Mouse (Mus musculus) kidney, embryonic 15.5 days (tissue): ENCODE results near the gene Olfr18. TPM values are rescaled to one million over a fixed set of nuclear protein-coding genes. Genes with fewer than 3 reads are reported as not detected.
"Not testable (repeated sequence)": the region's sequence is repeated elsewhere in the genome, so short reads cannot be mapped to it uniquely, and the experiment has no call there.

Experiments
- ATAC-seq: fragments of 200-750 bp; cut with Nextera tagmentation; replicated peaks from 2 replicates; pipeline ENCODE4 v1.8.0; 2017; ENCODE audit warnings: moderate TSS enrichment; ENCODE audit not compliant: low FRiP score
- H3K27ac ChIP-seq: fragments of 300-500 bp; sonication (generic); 2 replicates; pipeline ENCODE4 v1.5.1; 2015; ENCODE audit warnings: mild to moderate bottlenecking, inconsistent platforms
- H3K27me3 ChIP-seq: fragments of 300-500 bp; sonication (generic); 2 replicates; pipeline ENCODE4 v1.6.1; 2015; ENCODE audit warnings: inconsistent platforms
- H3K36me3 ChIP-seq: fragments of 300-500 bp; sonication (generic); 2 replicates; pipeline ENCODE4 v1.6.1; 2015; ENCODE audit warnings: inconsistent platforms
- H3K4me1 ChIP-seq: fragments of 300-500 bp; sonication (generic); 2 replicates; pipeline ENCODE4 v1.6.1; 2015; ENCODE audit warnings: inconsistent platforms
- H3K4me2 ChIP-seq: fragments of 300-500 bp; sonication (generic); 2 replicates; pipeline ENCODE4 v1.6.1; 2015; ENCODE audit warnings: moderate library complexity, mild to moderate bottlenecking, inconsistent platforms
- H3K4me3 ChIP-seq: fragments of 300-500 bp; sonication (generic); replicated peaks from 2 replicates; pipeline ENCODE4 v1.5.1; 2015; ENCODE audit warnings: mild to moderate bottlenecking, inconsistent platforms
- H3K9ac ChIP-seq: fragments of 300-500 bp; sonication (generic); 2 replicates; pipeline ENCODE4 v1.6.1; 2015; ENCODE audit warnings: mild to moderate bottlenecking, inconsistent platforms
- H3K9me3 ChIP-seq: fragments of 300-500 bp; sonication (generic); replicated peaks from 2 replicates; pipeline ENCODE4 v1.6.1; 2016; ENCODE audit warnings: inconsistent platforms
- WGBS: fragments of 180-500 bp; shearing (Covaris S2); methylation state at CpG from one replicate; pipeline ENCODE4 v1.1.7; 2015; ENCODE audit warnings: mixed read lengths; 5-methylcytosine and 5-hydroxymethylcytosine counted together
- polyA plus RNA-seq: library from polyadenylated mRNA; unstranded; fragments of >200 nt; fragmentation: Nextera tagmentation; extraction: Ambion mirVana; gene quantifications from 2 replicates; pipeline ENCODE4 v1.2.1, GENCODE M21; 2015

The Olfr18 gene
- polyA plus RNA-seq = not detected in 2 replicates

DNA sequence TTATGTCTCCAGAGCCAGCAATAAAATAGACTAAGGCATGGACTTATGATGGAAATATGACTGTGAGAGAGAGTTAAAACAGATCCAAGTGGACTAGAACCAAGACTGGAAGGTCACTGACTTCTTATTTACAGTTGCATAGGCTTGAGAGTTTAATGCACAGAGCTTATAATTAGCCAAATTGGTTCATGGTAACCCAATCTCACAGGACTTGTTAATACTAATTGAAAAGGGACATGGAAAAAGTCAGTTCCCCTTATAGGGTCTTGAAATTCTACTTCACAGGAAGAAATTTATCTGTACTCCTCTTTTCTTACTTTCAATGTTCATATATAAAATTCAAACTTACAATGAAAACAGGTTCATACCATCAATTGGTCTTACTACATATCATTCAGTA is at the start of gene Olfr18:
TSS of gene Olfr18 (minus strand) at position 101 of the 400 bp plus-strand sequence.
- Histone ChIP-seq H3K4me1 (no peaks in the 10 kb centered on the region), H3K9ac (no peak within 1 kb of the TSS), H3K9me3 (no peaks in the 10 kb centered on the region), H3K4me3 (no peak within 1 kb of the TSS), H3K4me2 (no peak within 1 kb of the TSS), H3K27ac (no peak within 1 kb of the TSS), H3K36me3 (no peaks in the 10 kb centered on the region), H3K27me3 (no peaks in the 10 kb centered on the region)
- ATAC-seq = no peak

DNA sequence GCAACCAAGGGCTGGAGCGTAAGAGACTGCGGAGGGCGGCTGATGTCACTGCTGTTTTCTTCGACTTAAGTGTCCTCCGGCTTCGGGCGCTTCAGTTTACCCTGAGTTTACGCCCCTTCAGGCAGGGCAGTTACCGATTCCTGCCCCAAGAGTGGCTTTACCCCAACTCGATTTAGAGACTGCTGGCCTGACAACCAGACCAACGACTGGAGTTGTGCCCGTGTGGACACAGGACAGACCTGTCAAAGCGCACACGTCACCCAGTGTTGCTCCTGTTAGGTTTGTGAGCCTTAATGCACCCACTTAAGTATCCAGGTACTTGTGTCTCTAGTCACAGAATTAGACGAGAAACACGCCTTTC is 49.4 kb upstream of the Olfr18 start:
- Histone ChIP-seq H3K27ac (peak overlapping the region; percentile 75), H3K4me2 (peak overlapping the region; percentile 82), H3K4me3 (peak overlapping the region; percentile 66), H3K9ac (peak overlapping the region; percentile 63), H3K27me3 (no peaks in the 10 kb centered on the region), H3K9me3 (no peaks in the 10 kb centered on the region), H3K4me1 (peaks cover 15% of the 10 kb centered on the region), H3K36me3 (no peaks in the 10 kb centered on the region)
- peak; percentile 75 for ATAC-seq
- 16% methylated on average over 16 of the region's 16 CpGs for WGBS

DNA sequence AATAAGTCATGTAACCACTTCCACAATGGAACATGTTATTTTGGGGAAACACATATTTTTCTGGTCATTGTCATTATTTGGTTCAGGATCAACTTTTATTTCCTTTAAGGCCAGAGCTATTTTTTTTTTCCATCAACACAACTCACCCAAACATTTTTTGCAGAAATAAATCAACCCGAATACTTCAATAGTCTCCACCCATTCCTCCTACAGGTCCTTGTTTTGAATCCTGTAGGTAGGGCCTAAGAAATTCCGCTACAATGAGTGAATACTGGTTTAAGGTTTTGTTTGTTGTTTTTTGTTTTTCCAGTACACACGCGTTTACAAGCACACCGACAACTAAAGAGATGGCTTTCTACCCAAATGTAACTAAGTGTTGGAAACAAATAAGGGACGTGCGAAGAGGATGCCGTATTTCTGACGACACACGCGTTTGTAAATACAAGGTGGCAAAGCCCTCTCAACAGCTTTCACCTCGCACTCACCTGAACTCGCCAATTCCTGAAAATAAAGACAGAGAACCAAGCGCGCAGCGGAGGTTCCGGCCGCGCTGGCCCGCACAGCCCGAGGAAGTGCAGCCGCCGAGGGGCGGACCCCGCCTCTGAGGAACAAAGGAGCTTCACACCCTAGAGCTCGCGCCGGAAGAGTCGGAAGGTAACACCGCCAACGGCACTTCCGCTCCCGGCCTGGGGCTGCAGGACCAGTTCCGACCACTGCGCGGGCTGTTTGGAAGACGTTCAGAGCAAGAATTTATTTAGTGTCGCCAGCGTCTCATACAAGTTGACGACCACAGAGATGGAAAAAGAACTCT is 48.8 kb upstream of the Olfr18 start, which contains the start of gene Zfp560:
TSS of gene Zfp560 (minus strand) at position 646 of the 811 bp plus-strand sequence.
- peak; percentile 100 for ATAC-seq
- Histone ChIP-seq H3K4me3 (peak within 1 kb of the TSS; percentile 66), H3K9ac (peak within 1 kb of the TSS; percentile 63), H3K4me1 (peaks cover 15% of the 10 kb centered on the region), H3K27me3 (no peaks in the 10 kb centered on the region), H3K27ac (peak within 1 kb of the TSS; percentile 75), H3K4me2 (peak within 1 kb of the TSS; percentile 82), H3K9me3 (no peaks in the 10 kb centered on the region), H3K36me3 (no peaks in the 10 kb centered on the region)
- 3% methylated on average over 40 of the region's 40 CpGs for WGBS

DNA sequence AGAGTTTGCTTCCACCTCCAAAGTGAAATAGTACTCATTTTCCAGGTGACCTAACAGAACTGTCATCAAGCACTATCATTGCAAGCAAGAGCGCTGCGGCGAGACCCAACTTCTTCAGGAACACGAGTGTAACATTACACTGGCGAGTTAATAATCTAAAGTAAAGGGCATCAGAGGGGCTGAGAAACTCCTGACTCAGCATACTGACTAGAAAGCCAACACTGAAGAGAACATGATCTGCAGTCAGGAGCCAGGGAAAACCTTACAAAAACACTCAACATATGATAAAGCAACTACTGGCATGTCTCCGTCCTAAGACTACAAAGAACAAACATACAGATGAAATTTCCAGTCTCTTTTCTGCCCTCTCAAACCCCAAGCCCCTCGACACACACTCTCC is 47.8 kb upstream of the Olfr18 start:
- no peaks in the 10 kb centered on the region for H3K27me3 ChIP-seq
- peak overlapping the region; percentile 66 for H3K4me3 ChIP-seq
- H3K27ac ChIP-seq = no peak overlapping the region
- peaks cover 15% of the 10 kb centered on the region for H3K4me1 ChIP-seq
- WGBS = 68% methylated on average over 7 of the region's 7 CpGs
- ATAC-seq = no peak
- no peaks in the 10 kb centered on the region for H3K36me3 ChIP-seq
- H3K9me3 ChIP-seq = no peaks in the 10 kb centered on the region
- H3K9ac ChIP-seq = no peak overlapping the region
- H3K4me2 ChIP-seq = peak overlapping the region; percentile 82

DNA sequence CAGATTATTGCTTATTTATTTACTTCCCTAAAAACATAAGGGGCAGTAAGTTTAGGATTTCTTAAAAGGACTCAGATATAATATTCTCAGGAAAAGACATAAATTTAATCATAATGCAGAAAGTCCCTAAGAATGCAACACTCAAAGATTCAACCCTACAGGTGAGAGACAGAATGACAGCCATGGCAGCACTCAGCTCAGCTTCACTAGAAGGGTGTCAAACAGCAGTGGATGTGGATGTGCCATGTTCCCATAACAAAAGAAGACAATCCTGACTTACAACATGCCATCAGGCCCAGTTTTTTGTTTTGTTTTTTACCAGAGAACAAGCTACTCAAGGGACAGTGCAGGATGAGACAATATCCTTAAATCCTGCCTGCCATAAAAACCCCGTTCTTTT is 38.8 kb upstream of the Olfr18 start:
- Histone ChIP-seq H3K4me2 (no peak overlapping the region), H3K9ac (no peak overlapping the region), H3K36me3 (no peaks in the 10 kb centered on the region), H3K27me3 (no peaks in the 10 kb centered on the region), H3K4me1 (no peaks in the 10 kb centered on the region), H3K9me3 (no peaks in the 10 kb centered on the region), H3K27ac (no peak overlapping the region), H3K4me3 (no peak overlapping the region)
- ATAC-seq = no peak
- 94% methylated on average over 1 of the region's 1 CpGs for WGBS

DNA sequence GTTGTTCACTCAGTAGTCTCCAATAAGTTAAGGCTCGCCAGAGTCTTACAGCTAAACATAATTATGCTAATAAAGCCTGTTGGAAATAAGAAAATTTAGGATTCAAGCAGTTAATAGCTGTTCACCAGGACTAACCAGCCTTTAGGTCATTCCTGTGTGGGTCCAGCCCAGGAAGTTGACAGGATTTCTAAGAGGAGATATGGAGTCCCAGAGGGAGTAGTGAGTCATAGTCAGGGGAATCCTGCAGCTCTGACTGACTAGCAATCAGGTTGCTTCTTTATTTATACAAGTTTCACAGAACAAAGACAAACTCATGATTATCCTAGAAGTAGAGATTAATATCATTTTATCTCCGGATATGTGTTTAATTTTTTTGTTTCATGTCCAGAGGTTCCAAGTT is 31.4 kb upstream of the Olfr18 start:
- no peak overlapping the region for H3K4me2 ChIP-seq
- no peak overlapping the region for H3K27ac ChIP-seq
- no peak overlapping the region for H3K4me3 ChIP-seq
- no peak for ATAC-seq
- 94% methylated on average over 2 of the region's 2 CpGs for WGBS
- peaks cover 7% of the 10 kb centered on the region for H3K9me3 ChIP-seq
- H3K36me3 ChIP-seq = peaks cover 13% of the 10 kb centered on the region
- no peak overlapping the region for H3K9ac ChIP-seq
- H3K4me1 ChIP-seq = no peaks in the 10 kb centered on the region
- no peaks in the 10 kb centered on the region for H3K27me3 ChIP-seq

DNA sequence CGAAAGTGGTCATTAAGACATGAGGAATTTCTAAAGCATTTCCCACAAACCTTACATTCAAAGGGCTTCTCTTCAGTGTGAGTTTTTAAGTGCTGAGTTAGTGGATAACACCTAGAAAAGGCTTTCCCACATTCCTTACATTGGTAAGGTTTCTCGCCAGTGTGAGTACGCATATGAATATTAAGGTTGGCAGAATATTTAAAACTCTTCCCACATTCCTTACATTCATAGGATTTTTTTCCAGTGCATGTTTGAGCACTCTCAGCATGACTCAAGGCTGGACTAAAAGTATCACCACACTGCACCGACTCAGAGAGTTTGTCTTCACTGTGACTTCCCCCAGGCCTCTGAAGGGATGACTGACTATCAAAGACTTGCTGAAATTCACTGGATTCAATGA is 12.6 kb upstream of the Olfr18 start:
- Histone ChIP-seq H3K4me1 (no peaks in the 10 kb centered on the region), H3K4me3 (no peak overlapping the region), H3K9ac (no peak overlapping the region), H3K27me3 (no peaks in the 10 kb centered on the region), H3K4me2 (no peak overlapping the region), H3K36me3 (peaks cover 48% of the 10 kb centered on the region), H3K27ac (no peak overlapping the region), H3K9me3 (0 out of 2 replicates have a peak, but pooled peaks cover 3% of the 10 kb centered on the region)
- 87% methylated on average over 4 of the region's 4 CpGs for WGBS
- no peak for ATAC-seq

DNA sequence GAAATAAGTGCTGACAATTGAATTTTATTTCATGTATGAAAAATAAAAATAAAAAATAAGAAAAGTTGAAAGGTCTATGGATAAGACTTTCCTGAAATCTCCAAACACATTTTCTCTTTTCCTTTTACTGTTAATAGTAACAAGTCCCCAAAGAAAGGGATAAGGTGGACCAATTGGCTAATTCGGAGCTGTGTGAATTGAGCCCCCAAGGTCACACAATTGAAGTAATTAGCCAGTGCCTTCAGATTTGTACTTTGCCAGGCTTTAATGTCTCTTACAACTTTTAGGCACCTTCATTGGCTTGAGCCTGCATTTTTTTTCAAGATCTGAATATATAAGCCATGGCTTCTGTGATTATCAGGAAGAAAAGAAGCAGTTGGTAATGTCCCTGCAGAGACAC is 37.7 kb downstream of the Olfr18 start, which contains the start of gene Olfr873:
TSS of gene Olfr873 (plus strand) at position 301 of the 400 bp plus-strand sequence.
- Histone ChIP-seq H3K27me3 (no peaks in the 10 kb centered on the region), H3K36me3 (no peaks in the 10 kb centered on the region), H3K4me1 (no peaks in the 10 kb centered on the region), H3K9ac (no peak within 1 kb of the TSS), H3K4me3 (no peak within 1 kb of the TSS), H3K9me3 (no peaks in the 10 kb centered on the region), H3K27ac (no peak within 1 kb of the TSS), H3K4me2 (no peak within 1 kb of the TSS)
- ATAC-seq = no peak
- WGBS = 91% methylated on average over 1 of the region's 1 CpGs

DNA sequence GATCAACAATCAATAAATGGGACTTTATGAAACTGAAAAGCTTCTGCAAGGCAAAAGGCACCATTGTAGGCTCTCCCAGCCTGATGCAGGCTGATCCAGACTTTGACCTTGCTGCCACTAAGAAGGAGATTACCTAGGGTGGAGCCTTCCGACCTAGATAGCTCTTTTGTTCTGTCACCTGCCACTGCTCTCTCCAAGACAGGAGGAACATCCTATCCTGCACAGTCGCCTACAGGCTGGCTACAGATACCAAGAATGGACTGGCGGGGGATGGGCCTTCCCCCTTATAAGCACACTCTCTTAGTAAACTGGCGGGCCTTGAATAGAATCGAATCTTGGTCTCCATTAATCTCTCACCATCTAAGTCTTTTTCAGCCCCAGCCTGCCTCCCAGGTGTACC is 40.3 kb downstream of the Olfr18 start:
- 86% methylated on average over 5 of the region's 5 CpGs for WGBS

DNA sequence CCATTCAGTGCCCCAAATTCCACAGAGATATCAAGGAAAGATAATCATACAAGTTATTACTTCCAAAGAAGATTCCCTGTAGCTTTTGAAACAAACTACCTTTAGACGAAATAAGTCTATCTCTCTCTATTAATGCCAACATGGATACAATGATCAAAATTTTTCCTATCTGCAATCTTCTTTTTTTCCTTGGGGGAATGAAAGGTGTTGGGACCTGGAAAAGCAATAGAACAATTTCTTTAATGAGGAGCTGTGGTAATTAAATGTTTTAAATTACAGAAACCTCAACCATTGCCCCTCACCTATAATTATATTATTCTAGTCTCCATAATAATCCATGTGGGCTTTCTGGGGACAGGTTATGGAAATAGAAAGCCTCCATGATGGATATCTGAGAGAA is 53.8 kb downstream of the Olfr18 start, which contains the start of gene Olfr39:
TSS of gene Olfr39 (plus strand) at position 301 of the 400 bp plus-strand sequence.
- ATAC-seq = no peak
- H3K36me3 ChIP-seq = no peaks in the 10 kb centered on the region
- H3K4me1 ChIP-seq = no peaks in the 10 kb centered on the region
- H3K4me3 ChIP-seq = no peak within 1 kb of the TSS
- no peak within 1 kb of the TSS for H3K9ac ChIP-seq
- H3K27ac ChIP-seq = no peak within 1 kb of the TSS
- WGBS = 82% methylated on average over 1 of the region's 1 CpGs
- H3K4me2 ChIP-seq = no peak within 1 kb of the TSS
- no peaks in the 10 kb centered on the region for H3K27me3 ChIP-seq
- no peaks in the 10 kb centered on the region for H3K9me3 ChIP-seq

More for the DNA sequence above, 40.3 kb downstream of the Olfr18 start:
- H3K4me2 ChIP-seq, H3K9ac ChIP-seq, H3K27me3 ChIP-seq, ATAC-seq, H3K27ac ChIP-seq, H3K9me3 ChIP-seq, H3K4me3 ChIP-seq, H3K4me1 ChIP-seq, H3K36me3 ChIP-seq: not testable (repeated sequence)
